In genomic region chr7:133776626-133776996, GRCm38 (mm10) we compare ENCODE assay signal across 8 mouse cellular contexts. TPM values are rescaled to one million over a fixed set of nuclear protein-coding genes. Genes with fewer than 3 reads are reported as not detected.
DNase-seq lines count a peak whose midpoint lies in the region; ATAC-seq and TF ChIP-seq lines count a peak whose summit lies in the region.

TSS of gene Fank1 (plus strand) at chr7:133776861.

- H3K36me3 ChIP-seq in forebrain, postnatal 0 days (ENCODE audit: insufficient read depth), result no peaks in the 10 kb centered on the region

- under 1% methylated on average over 43 of the region's 45 CpGs for WGBS in forebrain, postnatal 0 days

- peak within 1 kb of the TSS; percentile 84 for H3K4me3 ChIP-seq in forebrain, postnatal 0 days (ENCODE audit: low read depth, low read length)

- H3K9ac ChIP-seq in forebrain, postnatal 0 days, result peak within 1 kb of the TSS; percentile 72

- no peaks in the 10 kb centered on the region for H3K27me3 ChIP-seq in forebrain, postnatal 0 days (ENCODE audit: insufficient read depth, low read length)

- peak; percentile 97 for ATAC-seq in forebrain, postnatal 0 days

- H3K4me2 ChIP-seq in forebrain, postnatal 0 days (ENCODE audit: low read depth), result peak within 1 kb of the TSS; percentile 91

- H3K27ac ChIP-seq in forebrain, postnatal 0 days (ENCODE audit: low read depth, low read length), result peak within 1 kb of the TSS; percentile 54

- TF ChIP-seq CTCF in forebrain, postnatal 0 days (IDR thresholded peaks at IDR 0.05; ENCODE audit: low read depth), result 0 out of 2 replicates have a peak, but pooled peaks have one; percentile 7

- H3K9me3 ChIP-seq in forebrain, postnatal 0 days (ENCODE audit: low read length), result no peaks in the 10 kb centered on the region

- peak; percentile 53 for DNase-seq in MEL-GATA-1-ER (ENCODE audit: extremely low read depth, low read depth)
- DNase-seq in cerebellum, adult 18-20 months, result peak; percentile 87
- DNase-seq in forebrain, postnatal 0 days, result peak; percentile 91
- DNase-seq in heart, postnatal 4 days, result peak; percentile 91
- DNase-seq in layer of hippocampus, postnatal 10 days (ENCODE audit: low spot score in 2 of 2), result peak; percentile 81 to 87
- peak; percentile 93 for DNase-seq in lung, postnatal 10 days
- DNase-seq in ovary, postnatal 14 days (ENCODE audit: low spot score), result peak; percentile 81
- DNase-seq in thymus, postnatal 14 days, result peak; percentile 92

- H3K4me1 ChIP-seq in forebrain, postnatal 0 days (ENCODE audit: insufficient read depth), result peaks cover 4% of the 10 kb centered on the region; the same call in 1 of the 2 replicates

RNA-seq across cellular contexts. Expression of gene Fank1, which starts in this region (rescaled TPM):
- 4.5 and 5.1 TPM in 2 replicates for total RNA-seq in forebrain, postnatal 0 days (2014; rRNA removed)
- polyA plus RNA-seq in forebrain, postnatal 0 days (2015; fragmentation: Nextera tagmentation; extraction: Ambion mirVana), result 5.2 and 9.0 TPM in 2 replicates
- not detected for total RNA-seq in heart, postnatal 4 days (2021)
- 1 to 10 TPM; 4.2 to 4.4 TPM for total RNA-seq in layer of hippocampus, postnatal 10 days (2021)

Comparison
In these comparisons a context has a peak if more than half of its experiments do, and no peak if none do; other contexts are left out.
1. Peak in every context shown above with its lines: DNase-seq, ATAC-seq, H3K4me3 ChIP-seq and H3K27ac ChIP-seq.
2. Peak in DNase-seq in heart, postnatal 4 days; RNA of the gene not detected or under 1 TPM.